Mouse (Mus musculus) bone marrow macrophage, adult 2 months (primary cell): ENCODE data around the gene Zfp652.

Source experiments
- CTCF ChIP-seq: IDR thresholded peaks from 2 replicates; pipeline ENCODE4 v1.5.1; 2012; ENCODE audit warnings: low read depth, mild to moderate bottlenecking, low read length, moderate library complexity
- POLR2A ChIP-seq: IDR thresholded peaks from 2 replicates; pipeline ENCODE4 v1.6.1; 2012; ENCODE audit warnings: mild to moderate bottlenecking, low read depth, low read length, borderline replicate concordance

DNA sequence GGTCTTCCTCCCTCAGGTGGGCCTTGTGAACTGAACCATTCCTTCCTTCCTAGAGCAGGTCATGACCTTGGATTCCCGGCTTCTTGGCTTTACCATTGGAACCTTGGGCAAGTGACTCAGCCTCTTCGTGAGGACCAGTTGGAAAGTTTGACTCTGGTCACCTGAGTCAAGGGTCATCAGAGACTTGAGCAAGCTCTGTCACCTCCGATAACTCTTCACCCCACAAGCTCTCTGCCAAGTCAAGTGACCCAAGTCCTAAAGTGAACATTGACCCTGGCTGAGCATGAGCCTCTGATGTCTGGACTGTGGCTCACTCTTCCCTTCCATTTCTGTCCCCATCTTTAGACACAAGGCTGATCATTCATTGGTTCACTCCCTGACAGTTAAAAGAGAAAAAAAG is 109.0 kb downstream of the Zfp652 start:
- TF ChIP-seq CTCF (no peak), POLR2A (no peak)
